Comparison of ENCODE assay signal across 10 mouse cellular contexts in the genomic region with DNA sequence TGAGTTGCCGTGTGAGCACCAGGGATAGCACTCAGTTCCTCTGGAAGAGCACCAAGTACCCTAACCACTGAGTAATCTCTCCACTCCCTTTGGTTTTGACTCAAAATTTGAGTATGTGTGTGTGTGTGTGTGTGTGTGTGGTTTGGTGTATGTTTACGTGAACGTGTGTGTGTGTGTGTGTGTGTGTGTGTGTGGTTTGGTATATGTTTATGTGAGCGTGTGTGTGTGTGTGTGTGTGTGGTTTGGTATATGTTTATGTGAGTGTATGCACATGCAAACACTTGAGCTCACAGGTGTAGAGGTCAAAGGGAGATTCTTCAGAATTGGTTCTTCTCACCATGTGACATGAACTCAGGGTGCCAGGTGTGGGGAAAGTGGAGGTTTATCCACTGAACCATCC. TPM values are rescaled to one million over a fixed set of nuclear protein-coding genes. Genes with fewer than 3 reads are reported as not detected.
DNase-seq lines count a peak whose midpoint lies in the region; ATAC-seq lines count a peak whose summit lies in the region.
"Had no signal": no experiment of that assay in that cellular context is flagged by ENCODE, and none has a peak within 500 bp of the region (broad histone marks: within the 10 kb centered on the region; RNA-seq: fewer than 3 reads in every experiment).

No protein-coding gene starts in this region.

- H3K4me1 ChIP-seq in embryonic facial prominence, embryonic 11.5 days (ENCODE audit: control insufficient read depth, insufficient read depth, low read length), result no peaks in the 10 kb centered on the region
- H3K4me1 ChIP-seq in embryonic facial prominence, embryonic 10.5 days, result no peaks in the 10 kb centered on the region
- H3K4me1 ChIP-seq in liver, embryonic 16.5 days (ENCODE audit: control insufficient read depth, low read depth, low read length), result no peaks in the 10 kb centered on the region

- no peaks in the 10 kb centered on the region for H3K27me3 ChIP-seq in embryonic facial prominence, embryonic 11.5 days (ENCODE audit: control insufficient read depth, insufficient read depth, low read length)
- no peaks in the 10 kb centered on the region for H3K27me3 ChIP-seq in embryonic facial prominence, embryonic 10.5 days (replicated peaks; ENCODE audit: low read depth, poor library complexity, severe bottlenecking)
- H3K27me3 ChIP-seq in liver, embryonic 16.5 days (ENCODE audit: control insufficient read depth, insufficient read depth, low read depth, low read length), result no peaks in the 10 kb centered on the region

- H3K36me3 ChIP-seq in embryonic facial prominence, embryonic 11.5 days (replicated peaks; ENCODE audit: control insufficient read depth, insufficient read depth, low read depth, low read length), result no peaks in the 10 kb centered on the region
- no peaks in the 10 kb centered on the region for H3K36me3 ChIP-seq in embryonic facial prominence, embryonic 10.5 days (replicated peaks)
- H3K36me3 ChIP-seq in liver, embryonic 16.5 days (ENCODE audit: control insufficient read depth, insufficient read depth), result no peaks in the 10 kb centered on the region

- DNase-seq in embryonic facial prominence, embryonic 11.5 days (ENCODE audit: low spot score), result no peak
- DNase-seq in embryonic facial prominence, embryonic 10.5 days (ENCODE audit: low spot score), result no peak
- peak; percentile 50 for DNase-seq in 416B (ENCODE audit: low read depth)
- DNase-seq in right cerebral cortex, postnatal 4 days, result no peak
- DNase-seq in gastrocnemius, postnatal 4 days (ENCODE audit: low spot score in 2 of 2), result no peak
- DNase-seq in cerebellum, adult 11 months, result no peak
- DNase-seq: gastrocnemius, adult 2 months; thymus, adult 18-20 months had no signal

- WGBS in embryonic facial prominence, embryonic 11.5 days, result 62% methylated on average over 4 of the region's 4 CpGs
- WGBS in embryonic facial prominence, embryonic 10.5 days, result 60% methylated on average over 4 of the region's 4 CpGs
- WGBS in liver, embryonic 16.5 days (ENCODE audit: insufficient replicate concordance), result 49% methylated on average over 4 of the region's 4 CpGs

- no peak overlapping the region for H3K4me3 ChIP-seq in embryonic facial prominence, embryonic 11.5 days (ENCODE audit: low read depth, low read length)
- H3K4me3 ChIP-seq in embryonic facial prominence, embryonic 10.5 days, result no peak overlapping the region
- no peak overlapping the region for H3K4me3 ChIP-seq in liver, embryonic 16.5 days (ENCODE audit: low read depth, low read length)
- H3K4me3 ChIP-seq: gastrocnemius, adult 2 months had no signal

- H3K9me3 ChIP-seq in embryonic facial prominence, embryonic 11.5 days (replicated peaks; ENCODE audit: control insufficient read depth, low read length), result no peaks in the 10 kb centered on the region
- no peaks in the 10 kb centered on the region for H3K9me3 ChIP-seq in embryonic facial prominence, embryonic 10.5 days
- H3K9me3 ChIP-seq in liver, embryonic 16.5 days (replicated peaks; ENCODE audit: control insufficient read depth, low read length), result 0 out of 2 replicates have a peak, but pooled peaks cover 3% of the 10 kb centered on the region

- H3K27ac ChIP-seq in embryonic facial prominence, embryonic 11.5 days (replicated peaks; ENCODE audit: low read depth, low read length), result no peak overlapping the region
- no peak overlapping the region for H3K27ac ChIP-seq in embryonic facial prominence, embryonic 10.5 days (replicated peaks)
- no peak overlapping the region for H3K27ac ChIP-seq in liver, embryonic 16.5 days (ENCODE audit: low read length)
- H3K27ac ChIP-seq: gastrocnemius, adult 2 months had no signal

- H3K9ac ChIP-seq in embryonic facial prominence, embryonic 11.5 days (replicated peaks; ENCODE audit: low read length), result no peak overlapping the region
- no peak overlapping the region for H3K9ac ChIP-seq in liver, embryonic 16.5 days (ENCODE audit: low read depth, low read length)

- ATAC-seq in embryonic facial prominence, embryonic 11.5 days (replicated peaks; ENCODE audit: insufficient number of reproducible peaks, low FRiP score, low TSS enrichment, low read depth), result peak; percentile 97
- peak; percentile 59; the same call in 1 of the 2 replicates for ATAC-seq in granulocyte monocyte progenitor cell, adult 5-6 weeks (replicated peaks; ENCODE audit: poor library complexity, severe bottlenecking)
- ATAC-seq in liver, embryonic 16.5 days (ENCODE audit: low read depth), result peak; percentile 77

- no peak overlapping the region for H3K4me2 ChIP-seq in embryonic facial prominence, embryonic 11.5 days (ENCODE audit: low read depth, low read length)
- H3K4me2 ChIP-seq in liver, embryonic 16.5 days (ENCODE audit: low read depth, low read length), result no peak overlapping the region

RNA-seq across cellular contexts. Expression of a gene that starts 11.7 kb away (rescaled TPM):
- polyA plus RNA-seq in embryonic facial prominence, embryonic 11.5 days (2014; fragmentation: Nextera tagmentation; extraction: Ambion mirVana), result 2.5 and 5.4 TPM in 2 replicates
- 6.8 and 7.1 TPM in 2 replicates for polyA plus RNA-seq in embryonic facial prominence, embryonic 10.5 days (2016; fragmentation: Nextera tagmentation; extraction: Ambion mirVana)
- not detected in 2 replicates for total RNA-seq in granulocyte monocyte progenitor cell, adult 5-6 weeks (2014; fragmentation: Nextera tagmentation)
- total RNA-seq in granulocyte monocyte progenitor cell, adult 5-6 weeks (2017), result 0.43 TPM in 1 of 2 replicates, not detected in the other
- polyA plus RNA-seq in liver, embryonic 16.5 days (2015; fragmentation: Nextera tagmentation; extraction: Ambion mirVana), result 3.1 and 4.8 TPM in 2 replicates
- not detected for total RNA-seq in gastrocnemius, postnatal 4 days (2021)
- total RNA-seq: gastrocnemius, adult 2 months had no signal

RNA-seq across cellular contexts. Expression of a gene that starts 31.0 kb away (rescaled TPM):
- polyA plus RNA-seq in embryonic facial prominence, embryonic 11.5 days (2014; fragmentation: Nextera tagmentation; extraction: Ambion mirVana), result 5.1 and 8.9 TPM in 2 replicates
- polyA plus RNA-seq in embryonic facial prominence, embryonic 10.5 days (2016; fragmentation: Nextera tagmentation; extraction: Ambion mirVana), result 9.5 and 10.9 TPM in 2 replicates
- 0.19 and 0.82 TPM in 2 replicates for total RNA-seq in granulocyte monocyte progenitor cell, adult 5-6 weeks (2014; fragmentation: Nextera tagmentation)
- total RNA-seq in granulocyte monocyte progenitor cell, adult 5-6 weeks (2017), result 0.13 TPM in 1 of 2 replicates, not detected in the other
- 1.4 and 2.6 TPM in 2 replicates for polyA plus RNA-seq in liver, embryonic 16.5 days (2015; fragmentation: Nextera tagmentation; extraction: Ambion mirVana)
- 1 to 10 TPM; 1.8 to 2.6 TPM for total RNA-seq in gastrocnemius, postnatal 4 days (2021)

RNA-seq across cellular contexts. Expression of a gene that starts 40.9 kb away (rescaled TPM):
- polyA plus RNA-seq in embryonic facial prominence, embryonic 11.5 days (2014; fragmentation: Nextera tagmentation; extraction: Ambion mirVana), result 13.6 and 17.5 TPM in 2 replicates
- 20.7 and 24.8 TPM in 2 replicates for polyA plus RNA-seq in embryonic facial prominence, embryonic 10.5 days (2016; fragmentation: Nextera tagmentation; extraction: Ambion mirVana)
- total RNA-seq in granulocyte monocyte progenitor cell, adult 5-6 weeks (2014; fragmentation: Nextera tagmentation), result 39.0 and 39.4 TPM in 2 replicates
- 11.8 and 16.8 TPM in 2 replicates for total RNA-seq in granulocyte monocyte progenitor cell, adult 5-6 weeks (2017)
- polyA plus RNA-seq in liver, embryonic 16.5 days (2015; fragmentation: Nextera tagmentation; extraction: Ambion mirVana), result 10.9 and 11.3 TPM in 2 replicates
- total RNA-seq in gastrocnemius, postnatal 4 days (2021), result 10 to 100 TPM; 15.8 to 20.6 TPM

RNA-seq across cellular contexts. Expression of a gene that starts 55.9 kb away (rescaled TPM):
- polyA plus RNA-seq in embryonic facial prominence, embryonic 11.5 days (2014; fragmentation: Nextera tagmentation; extraction: Ambion mirVana), result 43.1 and 43.6 TPM in 2 replicates
- 63.2 and 65.0 TPM in 2 replicates for polyA plus RNA-seq in embryonic facial prominence, embryonic 10.5 days (2016; fragmentation: Nextera tagmentation; extraction: Ambion mirVana)
- total RNA-seq in granulocyte monocyte progenitor cell, adult 5-6 weeks (2014; fragmentation: Nextera tagmentation), result 26.7 and 55.5 TPM in 2 replicates
- total RNA-seq in granulocyte monocyte progenitor cell, adult 5-6 weeks (2017), result 21.8 and 41.5 TPM in 2 replicates
- 19.2 and 21.1 TPM in 2 replicates for polyA plus RNA-seq in liver, embryonic 16.5 days (2015; fragmentation: Nextera tagmentation; extraction: Ambion mirVana)
- 10 to 100 TPM; 22.8 to 26.7 TPM for total RNA-seq in gastrocnemius, postnatal 4 days (2021)
